13 mouse cellular contexts compared by ENCODE assay signal in the genomic region with DNA sequence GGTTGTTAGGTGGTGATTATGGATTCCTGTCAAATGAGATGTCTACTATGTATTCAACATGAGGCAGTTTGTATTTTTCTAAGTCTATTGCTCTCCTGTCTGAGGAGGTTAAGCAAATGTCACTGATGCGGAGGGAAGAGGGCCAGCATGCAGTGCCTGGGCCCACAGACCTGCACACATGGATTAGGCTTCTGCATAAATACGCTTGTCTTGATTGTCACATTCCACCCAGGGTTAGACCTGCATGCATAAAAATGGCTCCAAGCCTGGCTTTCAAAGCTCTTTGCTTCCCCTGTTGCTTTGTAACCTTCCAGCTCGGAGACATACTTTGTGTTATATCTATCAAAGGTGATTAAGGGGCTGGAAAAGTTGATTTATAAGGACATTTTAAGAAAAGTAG.
"Had no signal": no experiment of that assay in that cellular context is flagged by ENCODE, and none has a peak within 500 bp of the region (broad histone marks: within the 10 kb centered on the region; RNA-seq: fewer than 3 reads in every experiment).

No protein-coding gene starts in this region.

- DNase-seq: kidney, adult 2 months; kidney, postnatal 25 days; layer of hippocampus, adult 9-11 months; liver, embryonic 13.5 days; lung, adult 2 months; lung, postnatal 14 days; lung, postnatal 4 days; thymus, adult 18-20 months; thymus, postnatal 36 days had no signal

- H3K4me3 ChIP-seq: layer of hippocampus, adult 2 months; liver, embryonic 13.5 days; neural tube, embryonic 12.5 days; neural tube, embryonic 15.5 days had no signal

- H3K9me3 ChIP-seq: liver, embryonic 13.5 days; neural tube, embryonic 12.5 days; neural tube, embryonic 15.5 days had no signal

- H3K27me3 ChIP-seq: liver, embryonic 13.5 days; neural tube, embryonic 12.5 days; neural tube, embryonic 15.5 days had no signal

- H3K4me2 ChIP-seq: liver, embryonic 13.5 days; neural tube, embryonic 12.5 days; neural tube, embryonic 15.5 days had no signal

- H3K9ac ChIP-seq: liver, embryonic 13.5 days; neural tube, embryonic 12.5 days; neural tube, embryonic 15.5 days had no signal

- H3K27ac ChIP-seq: kidney, postnatal 0 days; layer of hippocampus, adult 2 months; liver, embryonic 13.5 days; neural tube, embryonic 12.5 days; neural tube, embryonic 15.5 days had no signal

- H3K36me3 ChIP-seq: liver, embryonic 13.5 days; neural tube, embryonic 12.5 days; neural tube, embryonic 15.5 days had no signal

- H3K4me1 ChIP-seq: liver, embryonic 13.5 days; neural tube, embryonic 12.5 days had no signal
